Mouse (Mus musculus) small intestine, adult 2 months (tissue): ENCODE results near the gene Prkag2.

Experiments
- CTCF ChIP-seq: fragments of 200-500 bp; IDR thresholded peaks from 2 replicates; pipeline ENCODE4 v1.5.1; 2012; ENCODE audit warnings: low read depth, mild to moderate bottlenecking, control low read depth, inconsistent platforms, low read length, moderate library complexity, mixed read lengths; ENCODE audit not compliant: insufficient replicate concordance, insufficient read length; ENCODE audit errors: extremely low read depth
- POLR2A ChIP-seq: fragments of 200-500 bp; IDR thresholded peaks from 2 replicates; pipeline ENCODE4 v1.6.1; 2012; ENCODE audit warnings: low read depth, mild to moderate bottlenecking, control low read depth, inconsistent platforms, low read length, moderate library complexity

DNA sequence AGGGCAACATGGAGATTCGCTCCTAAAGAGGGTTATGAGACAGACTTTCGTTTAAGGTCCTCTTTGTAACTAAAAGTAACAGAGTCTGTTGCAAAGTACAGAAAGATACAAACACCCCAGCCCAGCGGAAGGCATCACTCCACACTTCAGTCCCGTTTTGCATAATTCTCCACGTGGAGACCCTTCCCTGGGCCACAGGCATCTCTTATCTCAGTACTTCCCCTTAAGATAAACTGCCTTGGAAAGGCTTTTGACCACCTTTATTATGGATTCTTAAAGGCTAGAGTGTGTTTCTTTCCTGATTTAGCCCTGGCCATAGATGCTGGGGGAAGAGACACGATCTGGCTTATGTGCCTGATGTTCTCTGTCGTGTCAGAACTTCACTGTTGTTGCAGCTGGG, 59.5 kb downstream of the Prkag2 start:
- TF ChIP-seq POLR2A (no peak), CTCF (no peak)
